Mouse (Mus musculus) naive thymus-derived CD4-positive, alpha-beta T cell, adult 2 months (primary cell): ENCODE results near the gene Zmynd8.
"Not testable (repeated sequence)": the region's sequence is repeated elsewhere in the genome, so short reads cannot be mapped to it uniquely, and the experiment has no call there.

Experiments
- DNase-seq: peaks from one replicate; pipeline ENCODE4 v3.0.0-alpha.2; 2011; ENCODE audit warnings: low read depth

The Zmynd8 gene

DNA sequence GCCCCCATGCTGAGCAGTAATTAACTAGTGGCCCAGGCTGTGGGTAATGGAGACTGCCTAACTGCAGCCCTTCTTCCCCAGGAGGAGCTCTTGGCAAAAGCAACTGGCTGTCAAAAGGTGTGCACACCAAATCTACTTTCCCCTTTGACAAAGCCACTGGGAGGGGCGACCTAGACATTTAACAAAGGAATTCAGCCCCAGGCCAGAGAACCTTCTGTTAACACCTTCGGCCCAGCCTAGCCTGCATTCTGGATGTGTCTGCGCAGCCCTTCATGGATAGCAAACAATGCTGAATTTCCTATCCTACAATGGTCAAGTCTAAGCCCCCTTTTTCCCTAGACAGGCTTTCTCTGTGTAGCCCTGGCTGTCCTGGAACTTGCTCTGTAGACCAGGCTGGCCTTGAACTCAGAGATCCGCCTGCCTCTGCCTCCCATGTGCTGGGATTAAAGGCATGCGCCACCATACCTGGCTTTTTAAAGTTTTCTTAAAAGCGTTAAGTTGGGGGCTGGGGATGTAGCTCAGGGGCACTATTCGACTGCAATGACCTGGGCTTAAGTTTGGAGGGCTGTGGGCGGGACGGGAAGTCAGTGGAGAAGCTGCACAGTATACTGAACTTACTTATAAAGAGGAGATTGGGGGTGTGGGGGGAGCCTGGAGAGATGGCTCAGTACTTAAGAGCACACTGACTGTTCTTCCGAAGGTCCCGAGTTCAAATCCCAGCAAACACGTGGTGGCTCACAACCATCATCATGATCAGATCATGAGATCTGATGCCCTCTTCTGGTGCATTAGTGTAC is 90.4 kb downstream of the Zmynd8 start:
- no peak for DNase-seq

DNA sequence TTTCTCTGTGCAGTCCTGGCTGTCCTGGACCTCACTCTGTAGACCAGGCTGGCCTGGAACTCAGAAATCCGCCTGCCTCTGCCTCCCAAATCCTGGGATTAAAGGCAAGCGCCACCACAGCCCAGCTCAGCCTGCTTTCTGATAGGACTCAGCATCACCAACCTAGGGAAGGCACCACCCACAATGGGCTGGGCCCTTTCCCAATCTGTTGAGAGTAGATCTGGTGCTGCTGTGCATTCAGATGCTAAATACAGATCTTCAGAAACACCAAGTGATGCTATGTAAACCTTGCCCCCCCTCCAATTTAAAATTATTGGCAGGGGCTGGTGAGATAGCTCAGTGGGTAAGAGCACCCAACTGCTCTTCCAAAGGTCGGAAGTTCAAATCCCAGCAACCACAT is 98.6 kb downstream of the Zmynd8 start:
- not testable (repeated sequence) for DNase-seq

DNA sequence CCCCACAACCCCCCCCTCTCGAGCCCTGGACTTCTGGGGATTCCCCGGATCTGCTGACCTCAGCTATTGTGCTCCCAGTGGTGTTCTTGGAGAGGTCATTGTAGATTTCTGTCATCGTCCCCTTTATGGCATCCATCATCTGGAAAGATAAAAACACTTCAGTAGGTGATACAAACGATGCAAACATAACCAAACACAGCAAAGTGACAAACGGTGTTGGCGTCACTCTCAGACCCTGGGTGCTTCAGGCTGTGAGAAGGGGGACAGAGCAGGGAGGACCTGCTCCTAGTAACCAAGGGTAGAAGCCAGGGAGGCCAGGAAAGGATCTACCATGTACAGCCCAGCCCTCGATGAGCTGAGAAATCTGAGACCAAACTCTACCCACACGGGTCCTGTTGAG is 100.9 kb downstream of the Zmynd8 start:
- no peak for DNase-seq

DNA sequence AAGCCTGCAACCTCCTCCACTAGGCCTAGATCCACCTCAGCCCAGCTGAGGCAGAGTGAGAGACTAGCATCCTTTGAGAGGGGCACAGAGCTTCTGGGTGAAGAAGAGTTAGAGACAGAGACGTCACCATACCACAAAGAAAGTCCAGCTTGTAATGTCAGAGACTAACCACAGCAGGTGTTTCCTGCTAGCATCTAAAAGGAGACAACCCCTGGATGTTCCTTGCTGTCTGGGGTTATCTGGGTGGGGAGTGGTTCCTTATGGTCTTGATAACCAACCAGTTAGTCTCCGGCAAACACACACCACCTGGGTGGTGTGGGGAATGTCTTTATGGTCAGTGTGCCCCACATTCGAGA is 105.6 kb downstream of the Zmynd8 start:
- DNase-seq = peak; percentile 79

DNA sequence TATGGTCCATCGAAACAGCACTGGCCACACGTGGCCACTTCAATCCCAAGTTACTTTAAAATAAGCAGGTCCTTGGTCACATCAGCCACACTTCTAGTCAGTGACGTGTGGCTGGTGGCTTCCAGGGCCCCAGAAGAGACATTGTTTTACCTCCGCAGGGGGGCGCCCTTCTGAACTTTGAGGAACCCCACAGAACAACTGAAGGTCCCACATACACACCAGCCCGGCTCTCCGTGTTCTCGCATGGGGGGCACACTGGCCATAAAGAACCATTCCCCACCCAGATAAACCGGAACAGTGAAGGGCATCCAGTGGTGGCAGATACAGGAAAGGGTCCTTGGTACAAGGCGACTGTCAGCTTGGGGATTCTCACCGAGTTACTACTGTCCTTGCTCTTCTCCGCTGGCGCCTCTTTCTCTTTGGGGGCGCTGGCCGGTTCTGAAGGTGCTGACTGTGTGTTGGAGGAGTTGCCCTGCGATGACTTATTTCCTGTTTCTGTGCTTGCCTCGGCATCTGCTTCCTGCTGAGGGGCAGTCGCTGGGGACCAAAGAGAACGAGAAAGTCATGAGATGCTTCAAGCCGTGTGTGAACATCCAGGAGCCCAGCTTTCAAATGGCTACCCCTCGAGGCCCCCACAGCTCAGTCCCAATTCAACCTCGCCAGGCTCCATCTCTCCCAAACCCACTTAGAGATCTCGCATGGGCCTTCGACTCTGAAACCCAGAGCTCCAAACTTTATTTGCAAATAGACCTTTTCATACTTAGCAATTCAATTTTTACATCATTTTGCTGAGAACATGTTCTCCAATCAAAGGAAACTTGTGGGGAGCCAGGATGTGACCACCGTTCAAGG is 106.2 kb downstream of the Zmynd8 start:
- DNase-seq = peak; percentile 74

DNA sequence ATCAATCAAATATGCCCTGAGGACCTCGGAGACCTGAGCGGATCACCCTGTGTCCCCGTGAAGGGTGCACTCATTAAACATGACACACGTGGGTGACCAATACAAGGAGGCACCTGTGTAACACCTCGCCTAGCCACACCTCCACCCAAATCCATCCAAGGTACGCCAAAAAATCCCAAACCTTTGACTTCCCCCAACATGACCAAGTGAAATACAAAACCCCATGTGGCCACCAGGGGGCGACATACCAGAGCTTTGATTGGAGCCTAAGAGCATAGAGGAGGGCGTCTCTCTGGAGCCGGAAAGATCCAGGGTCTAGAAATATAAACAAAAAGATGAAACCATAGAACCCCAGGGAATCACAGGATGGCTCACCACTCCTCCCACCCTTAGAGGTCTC is 107.2 kb downstream of the Zmynd8 start:
- peak; percentile 82 for DNase-seq

DNA sequence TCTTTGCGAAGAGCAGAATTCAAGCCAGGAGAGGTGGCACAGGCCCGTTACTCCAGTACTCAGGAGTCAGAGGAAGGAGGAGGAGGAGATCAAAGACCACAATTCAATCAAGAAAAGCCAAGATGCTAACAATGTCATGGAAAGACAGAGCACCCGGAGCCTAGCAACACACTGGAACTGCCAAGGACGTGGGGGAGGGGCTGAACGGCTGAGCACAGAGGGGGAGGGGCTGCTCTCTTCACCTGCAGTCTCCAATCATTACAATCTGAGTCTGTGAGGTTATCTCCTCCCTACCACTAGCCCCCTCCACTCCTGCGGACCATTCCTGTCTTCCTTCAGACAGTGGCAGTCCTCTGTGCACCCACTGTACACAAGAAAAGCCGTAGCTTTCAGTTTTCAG is 107.8 kb downstream of the Zmynd8 start:
- no peak for DNase-seq

DNA sequence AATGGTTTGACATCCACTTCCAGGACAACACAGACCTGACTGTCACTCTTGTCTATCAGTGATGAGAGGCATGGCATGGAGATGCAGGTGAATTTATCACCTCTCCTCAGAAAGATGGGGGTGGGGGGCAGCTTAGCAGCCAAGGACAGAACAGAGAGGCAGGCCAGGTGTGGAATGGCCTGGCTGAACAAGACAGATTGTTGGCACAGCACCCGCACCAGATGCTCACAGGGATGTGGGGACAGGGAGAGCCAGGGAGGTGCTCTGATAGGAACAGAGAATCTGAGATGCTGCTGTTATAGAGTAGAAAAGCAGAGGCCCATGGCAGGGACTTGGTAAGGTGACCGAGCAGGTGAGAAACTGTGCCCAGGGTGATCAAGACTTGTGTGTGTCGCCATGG is 109.1 kb downstream of the Zmynd8 start:
- no peak for DNase-seq

DNA sequence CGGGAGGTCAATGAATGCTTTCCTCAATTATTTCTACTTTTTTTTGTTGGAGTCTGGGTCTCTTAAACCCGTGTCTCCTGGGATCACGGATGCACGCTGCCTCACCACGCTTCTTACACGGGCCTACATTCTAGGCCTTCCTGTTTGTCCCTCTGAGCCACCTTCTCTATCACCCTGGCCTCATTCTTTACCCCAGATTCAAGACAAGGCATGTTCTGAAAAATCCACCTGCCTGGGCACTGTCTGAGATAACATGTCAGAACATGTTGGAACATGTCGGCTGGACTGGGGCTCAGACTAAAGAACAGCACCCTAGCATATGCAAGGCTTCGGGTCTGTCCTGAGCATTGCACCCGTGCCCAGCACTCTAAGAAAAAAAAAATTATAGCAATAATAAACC is 110.0 kb downstream of the Zmynd8 start:
- DNase-seq = no peak

DNA sequence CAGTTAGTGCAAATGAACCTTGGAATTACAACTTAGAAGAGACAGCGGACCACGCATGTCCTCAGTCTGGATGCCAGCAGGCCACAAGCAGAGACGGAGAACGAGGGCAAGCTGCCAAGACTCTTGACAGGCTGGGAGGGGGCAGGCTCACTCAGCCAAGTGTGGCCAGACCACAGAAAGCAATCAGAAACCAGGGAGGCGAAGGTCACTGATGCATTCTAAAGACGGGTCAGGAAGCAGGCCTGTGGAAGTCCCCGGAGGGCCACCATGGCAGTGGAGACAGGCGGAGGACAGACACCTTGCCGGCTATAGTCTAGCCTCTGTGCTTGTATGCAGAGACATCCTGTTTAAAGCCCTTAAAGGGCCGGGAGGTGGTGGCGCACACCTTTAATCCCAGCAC is 110.8 kb downstream of the Zmynd8 start:
- DNase-seq = no peak

DNA sequence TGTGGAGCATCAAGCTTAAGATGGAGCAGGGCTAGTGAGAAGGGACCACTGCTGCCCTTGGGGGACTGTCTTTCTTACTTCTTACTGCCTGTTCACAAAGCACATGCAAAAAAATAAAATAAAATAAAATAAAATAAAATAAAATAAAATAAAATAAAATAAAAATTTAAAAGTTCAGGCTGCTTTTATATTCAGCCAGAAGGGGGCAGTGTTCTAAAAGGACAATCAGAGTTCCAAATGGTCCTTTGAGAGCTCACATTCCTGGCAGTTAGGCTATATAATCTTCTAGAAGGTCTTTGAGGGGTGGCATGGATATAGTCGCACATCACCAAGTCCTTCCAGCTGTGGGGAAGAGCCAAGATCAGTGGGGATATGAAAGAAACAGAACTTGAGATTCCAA is 112.3 kb downstream of the Zmynd8 start:
- peak; percentile 42 for DNase-seq

DNA sequence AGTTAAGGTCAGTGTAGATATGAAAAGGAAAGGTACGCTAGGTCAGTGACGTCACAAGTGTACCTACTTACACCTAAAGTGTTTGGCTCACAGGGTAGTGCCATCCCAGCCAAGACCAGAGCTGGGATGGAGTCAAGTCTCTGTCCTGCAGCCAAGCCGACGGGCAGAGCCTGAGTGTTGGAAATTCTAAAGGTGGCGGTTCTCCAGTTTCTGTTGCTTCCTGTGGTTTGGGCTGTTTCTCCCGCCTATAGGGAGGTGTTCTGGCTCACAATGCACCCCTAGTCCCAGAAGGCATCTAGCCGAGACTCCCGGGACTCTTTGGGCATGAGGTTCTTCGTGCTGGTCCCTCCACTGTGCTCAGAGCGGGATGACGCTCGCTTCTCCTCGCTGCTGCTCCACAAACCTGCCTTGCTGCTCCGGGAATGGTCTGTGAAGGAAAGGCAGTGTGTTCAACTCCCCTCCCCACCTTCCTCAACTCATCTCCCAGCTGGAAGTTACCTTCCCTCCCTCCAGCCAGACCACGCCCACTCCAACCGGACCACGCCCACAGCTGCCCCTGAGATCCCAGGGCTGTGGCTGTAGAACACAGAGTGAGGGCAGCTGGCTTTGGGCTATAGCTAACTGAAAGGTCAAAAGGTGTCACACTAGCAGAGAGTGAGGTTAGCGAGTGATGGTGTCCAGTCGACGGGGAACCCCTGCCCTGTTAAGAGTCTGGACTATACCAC is 113.3 kb downstream of the Zmynd8 start:
- no peak for DNase-seq

DNA sequence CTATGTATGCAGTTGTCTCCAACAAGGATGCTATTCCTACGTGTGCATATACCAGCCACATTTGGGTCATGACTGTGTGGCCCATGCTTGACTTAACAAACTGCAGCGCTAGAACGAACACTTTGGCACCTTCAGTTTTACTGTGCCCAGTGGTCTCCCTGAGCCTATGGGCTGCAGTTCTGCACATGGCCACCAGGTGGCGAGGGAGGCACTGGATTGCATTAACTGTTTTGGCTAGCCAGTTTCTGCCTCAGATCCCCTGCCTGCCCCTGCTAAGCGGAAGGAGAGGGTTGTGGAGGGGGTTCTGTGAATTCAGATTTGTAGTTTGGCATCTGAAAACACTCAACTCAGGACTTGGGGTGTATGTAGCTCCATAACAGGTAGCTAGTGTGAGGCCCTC is 116.5 kb downstream of the Zmynd8 start:
- DNase-seq = peak; percentile 86

DNA sequence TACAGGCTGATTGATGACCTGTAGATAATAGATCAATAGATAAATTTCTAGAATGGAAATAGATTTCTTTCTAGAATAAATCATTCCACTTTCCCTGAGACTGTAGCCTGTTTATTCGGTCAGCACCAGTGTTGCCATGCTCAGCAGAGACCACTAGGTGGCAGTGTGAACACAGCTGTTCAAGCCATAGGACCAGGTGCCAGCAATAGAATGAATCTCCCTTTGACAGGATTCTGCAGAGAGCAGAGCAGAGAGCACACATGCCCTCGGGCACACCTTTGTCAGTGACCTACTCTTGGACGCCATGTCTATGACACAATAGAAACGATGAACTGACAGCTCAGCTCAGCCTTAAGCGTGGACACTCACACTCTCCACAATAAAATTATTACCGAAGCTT is 119.9 kb downstream of the Zmynd8 start:
- peak; percentile 85 for DNase-seq

DNA sequence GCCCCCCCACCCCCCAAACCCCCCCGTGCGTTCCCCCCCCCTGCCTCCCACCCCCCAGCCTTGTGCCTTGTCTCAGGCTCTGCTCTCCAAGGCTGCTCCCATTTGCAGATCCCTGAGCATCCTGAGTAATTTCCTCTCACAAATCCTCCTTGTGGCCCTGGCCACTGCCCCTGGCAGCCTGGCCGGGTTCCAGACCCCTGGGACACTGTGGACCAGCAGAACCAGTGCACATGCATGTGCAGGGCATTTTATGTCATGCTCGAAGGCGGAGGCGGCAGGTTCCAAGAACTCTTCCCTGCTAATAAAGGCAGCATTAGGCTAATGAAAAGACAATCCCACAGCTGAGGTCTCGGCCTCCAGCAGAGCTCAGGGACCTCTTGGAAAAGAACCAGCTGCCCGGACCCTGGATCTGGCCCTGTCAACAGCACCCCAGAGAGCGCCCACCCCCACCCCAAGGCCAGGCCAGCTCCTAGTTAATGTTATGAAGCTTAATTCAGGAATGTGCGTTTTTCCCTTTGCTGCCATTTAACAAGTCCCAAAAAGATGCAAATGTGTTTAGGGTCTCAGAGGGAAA is 129.4 kb downstream of the Zmynd8 start:
- no peak for DNase-seq

DNA sequence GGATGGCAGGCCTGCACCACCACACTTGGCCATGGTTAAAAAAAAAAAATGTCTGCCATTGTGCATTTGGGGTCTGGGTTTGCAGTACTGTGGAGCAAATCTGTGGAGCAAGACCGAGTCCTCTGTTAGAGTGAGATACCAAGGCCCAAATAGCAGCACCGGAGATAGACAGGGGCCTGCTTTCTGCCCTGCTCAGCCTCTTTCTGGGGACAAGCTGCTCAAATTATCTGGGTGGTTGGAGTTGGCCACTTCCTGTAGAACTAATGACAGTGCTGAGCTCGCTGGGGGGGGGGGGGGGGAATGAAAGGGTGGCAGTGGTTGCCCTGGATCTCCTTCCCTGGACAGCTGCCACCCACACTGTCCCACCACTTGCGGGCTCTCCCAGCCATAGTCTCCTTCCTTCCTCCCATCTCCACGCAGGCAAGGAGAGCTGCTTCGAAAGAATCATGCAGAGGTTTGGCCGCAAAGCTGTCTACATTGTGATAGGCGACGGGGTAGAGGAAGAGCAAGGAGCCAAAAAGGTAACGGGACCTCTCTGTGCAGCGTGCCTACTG is 129.9 kb downstream of the Zmynd8 start:
- DNase-seq = no peak

DNA sequence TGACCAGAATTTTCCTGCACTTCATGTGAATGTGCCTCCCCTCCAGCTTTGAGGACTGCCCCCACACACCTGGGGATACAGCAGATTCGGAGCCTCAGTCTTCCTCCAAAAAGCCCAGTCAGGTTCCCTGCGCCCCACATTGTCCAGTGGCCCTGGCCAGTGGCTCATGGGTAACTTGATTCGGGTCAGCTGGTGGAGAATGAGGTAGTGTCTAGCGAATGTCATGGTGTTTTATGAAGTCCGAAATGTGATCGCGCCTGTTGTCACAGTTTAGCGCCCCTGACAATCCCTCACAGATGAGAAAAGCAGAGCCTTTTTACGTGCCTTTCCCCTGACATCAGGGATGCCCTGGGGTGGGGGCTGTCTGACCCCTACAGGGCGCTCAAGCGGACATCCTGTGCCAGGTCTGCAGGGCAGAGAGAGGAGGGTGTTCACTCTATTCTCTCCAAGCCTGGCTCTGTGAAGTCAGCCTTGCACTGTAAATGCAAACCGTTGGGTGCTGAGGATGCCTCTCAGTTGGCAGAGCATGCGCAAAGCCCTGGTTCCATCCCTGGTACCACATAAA is 139.3 kb downstream of the Zmynd8 start:
- no peak for DNase-seq

DNA sequence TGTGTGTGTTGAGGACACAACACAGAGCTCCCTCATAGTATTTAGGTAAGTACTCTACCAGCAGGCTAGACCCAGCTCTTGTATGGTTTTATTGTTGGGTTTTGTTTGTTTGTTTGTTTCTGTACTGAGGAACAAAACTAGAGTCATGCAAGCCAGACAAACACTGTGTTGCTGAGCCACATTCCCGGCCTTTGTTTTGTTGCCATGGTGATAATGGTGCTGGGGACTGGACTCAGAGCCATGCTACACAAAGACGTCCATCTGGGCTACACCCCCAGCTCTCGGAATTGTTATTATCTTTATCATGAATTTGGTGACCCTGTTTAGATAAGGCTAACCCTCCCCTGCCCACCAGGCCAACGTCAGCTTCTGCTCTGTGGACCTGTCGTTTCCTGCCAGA is 140.3 kb downstream of the Zmynd8 start:
- DNase-seq = no peak

DNA sequence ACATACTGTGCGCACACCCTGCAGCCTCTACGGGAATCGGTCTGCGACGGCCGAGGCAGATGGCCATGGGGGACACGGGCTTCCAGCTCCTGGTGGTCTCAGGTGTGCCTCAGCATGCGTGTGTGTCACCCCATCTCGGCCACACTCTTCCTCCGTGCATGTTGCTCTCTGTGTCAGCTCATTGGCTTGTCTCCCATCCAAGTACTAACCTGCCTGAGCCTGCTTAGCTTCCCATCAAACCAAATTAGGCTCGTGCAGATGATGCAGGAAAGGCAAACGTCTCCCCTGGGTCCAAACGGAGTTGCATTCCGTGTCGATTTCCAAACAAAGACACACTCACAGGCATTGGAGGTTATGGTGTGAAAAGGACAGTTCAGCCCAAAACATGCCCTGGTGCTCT is 141.0 kb downstream of the Zmynd8 start:
- DNase-seq = no peak

DNA sequence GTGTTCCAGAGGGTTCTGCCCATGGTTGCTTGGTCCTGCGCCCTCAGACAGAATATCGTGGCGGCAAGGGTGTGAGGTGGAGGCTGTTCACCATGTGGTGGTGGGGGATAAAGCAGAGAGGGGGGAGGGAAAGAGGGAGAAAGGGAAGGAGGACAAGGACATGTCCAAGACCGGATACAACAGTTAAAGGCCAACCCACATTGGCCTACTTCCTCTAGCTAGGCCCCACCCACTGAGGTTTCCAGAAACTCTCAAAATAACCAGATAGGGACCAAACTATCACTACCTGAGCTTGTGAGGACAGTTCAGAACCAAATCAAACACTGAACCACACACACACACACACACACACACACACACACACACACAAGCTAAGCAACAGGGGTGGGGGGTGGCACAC is 146.1 kb downstream of the Zmynd8 start:
- DNase-seq = no peak

DNA sequence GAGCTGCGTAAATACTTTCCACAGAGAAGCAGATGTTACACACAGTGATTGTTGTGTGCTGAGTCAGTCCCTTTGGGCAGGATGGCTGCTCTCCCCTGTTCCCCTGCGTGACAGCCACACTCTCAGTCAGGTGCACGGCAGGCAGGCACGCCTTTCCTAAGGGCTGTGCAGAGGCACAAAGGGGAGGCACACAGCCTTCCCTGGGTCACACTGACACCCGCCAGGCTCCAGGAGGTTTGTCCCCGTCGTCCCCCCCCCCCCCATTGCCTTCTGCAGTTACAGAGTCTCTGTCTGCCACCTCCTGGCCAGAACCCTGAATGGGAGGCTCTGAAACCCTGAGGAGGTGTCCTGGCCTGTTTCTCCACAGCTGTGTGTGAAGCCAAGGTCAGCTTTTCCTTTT is 147.7 kb downstream of the Zmynd8 start:
- DNase-seq = no peak

DNA sequence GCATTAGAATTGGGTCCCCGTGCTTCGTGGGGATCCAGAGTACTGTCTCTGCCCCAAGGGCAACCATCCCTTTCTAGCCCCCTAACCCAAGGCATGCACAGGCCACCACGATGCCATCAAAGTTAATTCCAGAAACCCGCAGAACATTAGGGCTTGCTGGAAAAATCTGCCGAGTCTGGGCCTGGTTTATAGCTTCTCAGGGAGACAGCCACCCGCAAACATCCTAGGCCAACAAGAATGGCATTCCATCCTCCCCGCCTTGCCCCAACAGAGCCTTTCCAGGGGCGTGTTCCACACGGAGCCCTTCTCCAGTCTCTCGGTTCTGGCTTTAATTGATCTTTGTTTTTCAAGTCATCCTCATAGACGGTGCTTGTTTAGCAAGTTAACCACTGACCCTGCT is 150.4 kb downstream of the Zmynd8 start:
- DNase-seq = no peak
